Mouse (Mus musculus): ENCODE results near the gene Apba2.

The Apba2 gene

GRCm38 (mm10) chr7:64501536-64502270, at the start of gene Apba2:
Apba2 (plus strand) TSS chr7:64501706.
- no peak for DNase-seq (ENCODE audit: low spot score)

- no peak for DNase-seq (ENCODE audit: low spot score)
Observed at GRCm38 (mm10) chr7:64451861-64452382, 49.6 kb upstream of the Apba2 start.

GRCm38 (mm10) chr7:64452471-64453222, 48.9 kb upstream of the Apba2 start:
- no peak for DNase-seq (ENCODE audit: low spot score)

GRCm38 (mm10) chr7:64456176-64456575, 45.3 kb upstream of the Apba2 start:
- no peak for DNase-seq (ENCODE audit: low spot score)

GRCm38 (mm10) chr7:64456676-64457075, 44.8 kb upstream of the Apba2 start:
- no peak for DNase-seq (ENCODE audit: low spot score)

- no peak for DNase-seq (ENCODE audit: low spot score)
Observed at GRCm38 (mm10) chr7:64457811-64458210, 43.7 kb upstream of the Apba2 start.

GRCm38 (mm10) chr7:64497438-64497837, 4.1 kb upstream of the Apba2 start:
- no peak for DNase-seq (ENCODE audit: low spot score)

- no peak for DNase-seq (ENCODE audit: low spot score)
Observed at GRCm38 (mm10) chr7:64502271-64503180, 1.0 kb downstream of the Apba2 start.

GRCm38 (mm10) chr7:64503641-64504040, 2.1 kb downstream of the Apba2 start:
- no peak for DNase-seq (ENCODE audit: low spot score)

- DNase-seq (ENCODE audit: low spot score), result no peak
Observed at GRCm38 (mm10) chr7:64504691-64505231, 3.3 kb downstream of the Apba2 start.

GRCm38 (mm10) chr7:64505571-64505970, 4.1 kb downstream of the Apba2 start:
- no peak for DNase-seq (ENCODE audit: low spot score)

- DNase-seq (ENCODE audit: low spot score), result no peak
Observed at GRCm38 (mm10) chr7:64508826-64509225, 7.3 kb downstream of the Apba2 start.

- DNase-seq (ENCODE audit: low spot score), result no peak
Observed at GRCm38 (mm10) chr7:64509911-64510310, 8.4 kb downstream of the Apba2 start.

GRCm38 (mm10) chr7:64510526-64511210, 9.2 kb downstream of the Apba2 start:
- no peak for DNase-seq (ENCODE audit: low spot score)

GRCm38 (mm10) chr7:64513621-64514020, 12.1 kb downstream of the Apba2 start:
- no peak for DNase-seq (ENCODE audit: low spot score)

- no peak for DNase-seq (ENCODE audit: low spot score)
Observed at GRCm38 (mm10) chr7:64515280-64515679, 13.8 kb downstream of the Apba2 start.

- DNase-seq (ENCODE audit: low spot score), result no peak
Observed at GRCm38 (mm10) chr7:64515891-64516290, 14.4 kb downstream of the Apba2 start.

GRCm38 (mm10) chr7:64519091-64519490, 17.6 kb downstream of the Apba2 start:
- no peak for DNase-seq (ENCODE audit: low spot score)

- no peak for DNase-seq (ENCODE audit: low spot score)
Observed at GRCm38 (mm10) chr7:64519521-64519920, 18.0 kb downstream of the Apba2 start.

- DNase-seq (ENCODE audit: low spot score), result no peak
Observed at GRCm38 (mm10) chr7:64521695-64522408, 20.3 kb downstream of the Apba2 start.

GRCm38 (mm10) chr7:64522409-64522730, 20.9 kb downstream of the Apba2 start:
- DNase-seq (ENCODE audit: low spot score), result no peak

All from ovary, postnatal 14 days (tissue).